Mouse (Mus musculus): ENCODE measurements around the gene Abcb11. TPM values are rescaled to one million over a fixed set of nuclear protein-coding genes. Genes with fewer than 3 reads are reported as not detected.
A peak's percentile ranks its signal among the peaks of the same experiment; 100 is the strongest.

Gene Abcb11
- polyA plus RNA-seq, 2 experiments from 2014 or later = 0.43 TPM; not detected in 1

DNA sequence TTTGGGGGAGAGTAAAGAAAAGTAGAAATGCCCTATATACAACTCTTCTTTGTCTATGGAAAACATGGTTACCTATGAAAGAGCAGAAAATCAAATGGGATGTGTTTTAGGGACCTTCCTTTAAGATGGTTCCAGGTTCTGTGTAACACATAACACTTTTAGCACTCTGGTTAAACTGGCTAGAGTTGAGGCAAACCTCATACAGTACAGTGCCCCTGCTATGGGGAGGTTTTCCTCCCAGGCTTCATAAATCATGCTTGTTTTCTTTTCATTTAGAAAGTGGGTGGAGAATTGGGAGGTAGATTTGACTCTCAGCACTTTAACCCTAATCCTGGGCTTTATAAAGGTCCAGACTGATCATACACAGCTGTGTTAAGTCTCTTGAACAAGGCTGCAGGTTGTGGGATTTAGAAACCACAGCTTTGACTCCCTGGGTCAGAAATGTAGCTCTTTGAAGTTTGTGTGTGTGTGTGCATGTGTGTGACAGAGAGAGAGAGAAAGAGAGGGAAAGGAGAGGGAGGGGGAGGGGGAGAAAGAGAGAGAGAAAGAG lies 78.3 kb downstream of the Abcb11 start:
- ATAC-seq = no peak

GRCm38 (mm10) chr2:69248221-69248755 lies 94.1 kb downstream of the Abcb11 start:
- ATAC-seq = no peak

DNA sequence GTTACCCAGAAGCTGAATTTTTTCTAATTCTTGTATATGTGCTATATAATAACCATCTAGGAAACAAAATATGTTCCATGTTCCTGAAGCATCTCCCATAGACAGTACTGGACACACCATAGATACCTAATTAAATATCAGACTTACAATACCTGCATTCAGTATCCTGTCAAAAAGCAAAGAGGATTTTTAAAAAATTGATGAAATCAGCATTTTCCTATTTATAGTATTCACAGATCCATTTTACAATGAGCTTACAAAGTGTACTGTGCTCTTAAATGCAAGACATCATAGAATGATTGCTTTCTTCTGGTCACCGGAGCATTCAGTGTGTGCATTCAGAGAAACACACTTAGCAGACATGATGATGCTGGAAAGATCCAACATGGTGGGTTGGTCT lies 95.3 kb downstream of the Abcb11 start:
- no peak for ATAC-seq

DNA sequence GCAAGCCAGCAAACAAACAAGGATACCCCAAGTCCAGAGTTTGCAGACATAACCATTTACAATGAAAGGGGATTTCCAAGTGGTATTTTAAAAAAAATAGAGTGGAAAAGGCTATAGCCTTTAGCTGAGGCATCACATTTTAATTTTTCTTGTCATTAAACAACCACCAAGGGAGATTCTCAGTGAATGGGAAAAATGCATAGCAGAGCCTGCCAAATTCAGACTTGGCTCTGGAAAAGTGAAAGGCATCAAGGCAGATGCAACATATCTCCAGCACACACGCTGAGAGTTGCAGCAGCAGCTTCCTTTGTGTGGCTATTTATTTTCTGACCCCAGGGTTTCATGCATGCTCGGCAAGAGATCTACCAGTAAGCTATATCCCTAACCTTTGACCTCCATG lies 97.5 kb downstream of the Abcb11 start:
- no peak for ATAC-seq

DNA sequence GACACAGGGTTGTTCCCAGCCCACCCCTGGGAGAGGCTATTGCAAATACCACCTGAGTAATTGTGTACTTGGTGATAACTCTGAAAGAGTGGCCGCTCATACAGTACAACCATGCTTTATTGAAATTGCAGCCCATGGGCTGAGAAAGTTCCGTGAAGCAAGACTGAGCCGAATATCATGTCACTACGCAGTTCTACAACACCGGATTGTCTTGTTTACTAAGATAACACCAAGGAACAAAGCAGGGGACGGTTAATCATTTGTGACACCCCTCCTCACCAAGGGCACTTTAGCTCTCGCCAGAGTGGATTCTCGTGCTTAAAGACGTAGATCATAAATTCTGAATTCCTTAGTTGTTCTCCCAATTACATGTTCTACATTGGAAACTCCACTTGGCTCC lies 103.1 kb downstream of the Abcb11 start:
- ATAC-seq = no peak

DNA sequence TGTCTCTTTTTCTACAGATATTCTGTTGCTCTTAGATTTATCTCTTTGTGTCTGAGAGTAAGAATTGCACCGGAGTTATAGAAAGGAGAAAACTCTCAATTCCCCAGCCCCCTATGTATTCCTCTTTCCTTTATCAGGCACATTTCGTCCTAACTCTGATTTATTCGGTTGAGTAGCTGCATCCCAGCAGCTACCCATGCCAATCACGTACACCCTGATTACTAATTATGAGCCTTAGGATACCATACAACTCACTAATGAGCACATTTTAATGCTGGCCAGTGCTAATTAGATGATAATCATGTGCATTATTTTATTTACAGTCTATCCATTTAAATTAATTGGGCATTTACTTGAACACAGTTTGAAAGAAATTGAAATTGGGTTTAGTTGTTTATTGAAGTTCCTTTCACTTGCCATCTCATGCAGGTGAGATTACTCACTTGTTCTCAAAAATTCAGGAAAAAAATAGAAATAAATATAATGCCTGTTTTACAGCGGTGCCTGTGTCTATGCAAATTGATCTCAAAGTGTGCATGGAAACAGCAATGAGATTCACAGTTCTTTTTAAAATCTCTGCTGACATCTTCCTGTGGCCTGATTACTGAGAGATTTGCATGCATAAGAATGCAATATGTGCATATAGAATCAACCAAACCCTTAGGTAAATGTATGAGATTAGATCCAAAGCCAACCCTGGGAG lies 107.3 kb downstream of the Abcb11 start:
- no peak for ATAC-seq

DNA sequence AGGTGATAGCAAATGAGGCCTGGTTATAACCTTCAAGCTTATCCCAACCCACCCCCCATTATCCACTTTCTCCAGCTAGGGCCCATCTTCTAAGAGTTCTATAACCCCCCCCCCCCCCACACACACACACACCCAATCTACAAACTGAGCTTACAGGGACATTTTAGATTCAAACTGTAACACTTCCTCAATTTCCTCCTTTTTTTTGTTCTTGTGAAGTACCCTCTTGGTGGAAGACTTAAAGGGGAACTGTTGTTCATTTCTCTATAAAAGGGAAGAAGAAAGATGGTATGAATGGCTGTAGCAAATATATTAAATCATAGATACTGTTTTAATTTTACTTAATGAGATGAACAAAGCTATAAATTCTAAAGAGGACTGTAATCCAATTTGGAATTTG lies 110.3 kb downstream of the Abcb11 start:
- ATAC-seq = no peak

- no peak for ATAC-seq
Measured at GRCm38 (mm10) chr2:69230137-69230536, 112.3 kb downstream of the Abcb11 start.

GRCm38 (mm10) chr2:69228635-69229034 lies 113.8 kb downstream of the Abcb11 start:
- ATAC-seq = no peak

- no peak for ATAC-seq
Measured at GRCm38 (mm10) chr2:69226876-69227275, 115.5 kb downstream of the Abcb11 start.

DNA sequence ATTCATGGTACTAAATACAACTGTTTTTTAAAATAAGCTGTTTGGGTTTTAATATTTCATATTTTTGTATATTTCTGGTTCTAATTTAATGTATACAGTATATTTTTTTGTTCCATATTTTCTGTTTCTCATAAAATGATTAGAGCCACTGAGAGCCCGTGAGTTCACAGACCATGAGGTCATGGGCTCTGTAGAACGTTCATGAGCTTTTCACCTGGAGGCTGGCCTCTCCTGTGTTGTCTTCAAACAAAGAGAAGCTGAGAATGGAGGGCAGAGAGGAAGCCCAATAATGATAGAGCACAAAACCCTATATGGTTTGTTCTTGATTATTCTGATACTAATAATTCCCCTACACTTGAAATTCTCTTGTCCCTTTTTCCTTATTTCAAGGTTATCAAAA lies 117.7 kb downstream of the Abcb11 start:
- ATAC-seq = no peak

GRCm38 (mm10) chr2:69222815-69223214 lies 119.6 kb downstream of the Abcb11 start:
- no peak for ATAC-seq

GRCm38 (mm10) chr2:69221868-69222416 lies 120.5 kb downstream of the Abcb11 start:
- ATAC-seq = no peak

GRCm38 (mm10) chr2:69215242-69215641 lies 127.2 kb downstream of the Abcb11 start:
- no peak for ATAC-seq

DNA sequence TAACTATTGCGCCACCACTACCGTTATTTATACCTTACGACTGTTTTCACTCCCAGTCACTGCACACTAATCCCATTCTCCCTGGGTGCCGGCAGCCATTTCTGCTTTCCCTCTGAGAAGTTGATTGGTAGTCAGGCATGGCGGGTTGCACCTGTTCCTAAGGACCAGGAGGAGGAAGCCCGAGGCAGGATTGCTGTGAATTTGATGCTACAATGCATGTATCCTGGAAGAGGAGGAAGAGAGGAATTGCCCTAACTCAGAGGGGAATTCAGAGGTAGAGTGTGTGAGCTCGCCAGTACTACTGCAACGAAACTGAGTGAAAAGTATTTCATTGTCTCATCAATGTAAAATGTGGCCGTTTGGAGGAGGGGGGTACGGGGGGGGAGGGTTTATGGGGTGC lies 129.8 kb downstream of the Abcb11 start:
- no peak for ATAC-seq

DNA sequence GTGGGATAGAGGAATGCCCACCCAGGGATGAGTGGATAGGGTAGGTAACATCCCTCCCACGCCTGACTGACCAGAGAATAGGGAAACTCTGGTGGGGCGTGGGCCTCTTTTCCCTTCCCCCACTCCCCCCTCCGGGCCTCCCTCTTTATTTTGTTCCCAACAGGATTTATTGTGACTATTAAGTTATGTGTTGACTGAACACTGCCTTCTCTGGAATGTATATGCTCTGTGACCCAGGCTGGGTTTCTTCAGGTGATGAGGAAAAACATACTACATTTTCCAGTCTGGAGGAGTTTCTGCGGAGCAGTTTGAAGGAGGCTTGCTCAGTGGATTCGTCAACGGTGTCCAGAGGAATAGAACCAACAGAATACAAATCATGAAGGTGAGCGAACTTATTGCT lies 131.6 kb downstream of the Abcb11 start, which contains the start of gene G6pc2:
TSS of gene G6pc2 (plus strand) at position 301 of the 400 bp plus-strand sequence.
- no peak for ATAC-seq

DNA sequence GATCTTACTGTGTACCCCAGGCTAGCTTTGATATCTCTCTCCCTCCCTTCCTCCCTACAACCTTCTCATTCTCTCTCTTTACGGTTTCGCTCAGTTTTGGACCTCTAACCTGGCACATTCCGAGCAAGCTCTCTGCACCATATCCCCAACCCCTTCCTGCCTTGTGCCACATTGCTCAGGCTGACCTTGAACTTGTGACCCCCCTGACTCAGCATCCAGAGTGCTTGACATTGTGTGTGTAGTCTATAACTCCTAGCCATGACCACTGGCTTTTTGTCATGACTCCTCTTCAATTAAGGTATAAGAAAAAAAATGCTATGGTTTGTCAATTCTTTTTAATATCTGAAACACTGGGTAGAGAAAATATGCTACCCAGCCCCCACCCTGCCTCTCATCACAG lies 132.7 kb downstream of the Abcb11 start:
- no peak for ATAC-seq

DNA sequence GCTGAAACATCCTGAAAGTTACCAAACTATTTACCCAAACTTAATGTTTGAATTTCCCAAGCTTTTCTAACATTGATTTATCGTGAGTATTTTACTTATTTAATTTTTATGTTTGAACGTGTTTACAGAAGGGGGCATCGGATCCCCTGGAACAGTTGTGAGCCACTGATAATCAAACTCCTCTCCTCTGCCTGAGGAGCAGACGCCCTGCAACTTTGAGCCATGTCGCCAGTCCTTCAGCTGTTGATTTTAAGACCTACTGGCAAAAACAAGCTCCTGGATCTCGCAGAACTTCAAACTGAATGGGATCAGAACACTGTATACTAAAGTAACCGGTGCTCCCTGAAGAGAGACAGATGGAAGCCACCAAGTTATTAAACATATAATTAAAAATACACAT lies 135.9 kb downstream of the Abcb11 start:
- no peak for ATAC-seq

- ATAC-seq = peak; percentile 100
Measured at GRCm38 (mm10) chr2:69205791-69206351, 136.5 kb downstream of the Abcb11 start, which contains the start of gene Spc25. Gene Spc25 (minus strand): TSS chr2:69206194.

DNA sequence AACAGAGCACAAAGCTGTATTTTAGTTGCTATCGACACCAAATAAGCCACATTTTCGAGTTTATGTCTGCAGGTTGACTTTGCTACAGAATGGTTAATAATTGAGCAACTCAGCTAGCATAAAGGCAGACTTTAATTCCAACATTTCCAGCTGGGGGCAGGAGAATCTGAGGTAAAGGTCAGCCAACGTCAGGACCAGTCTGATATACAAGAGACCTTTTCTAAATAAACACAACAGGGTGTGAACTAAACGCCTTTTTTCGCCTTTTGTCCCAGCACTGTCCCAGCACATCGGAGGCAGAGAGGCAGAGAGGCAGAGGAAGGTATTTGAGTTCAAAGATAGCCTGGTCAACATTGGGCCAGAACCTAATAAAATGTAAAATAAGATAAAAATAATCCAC lies 137.2 kb downstream of the Abcb11 start:
- ATAC-seq = no peak

DNA sequence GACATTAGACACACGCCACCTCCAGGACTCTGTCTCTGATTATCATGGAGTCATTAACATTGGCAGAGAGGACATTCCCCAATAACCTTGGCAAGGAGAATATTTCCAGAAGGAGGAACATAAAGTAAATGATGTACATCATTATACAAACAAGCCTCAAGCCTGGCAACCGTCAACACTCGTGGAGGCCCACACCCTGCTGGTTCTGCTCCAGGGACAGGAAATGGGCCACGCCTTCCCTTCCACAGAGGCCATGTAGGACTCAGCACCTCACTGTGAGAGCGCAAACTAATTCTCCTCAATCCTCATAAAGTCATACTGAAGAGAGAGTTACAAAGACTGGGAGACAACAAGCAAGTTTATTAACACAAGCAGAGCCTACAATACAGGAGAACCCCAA lies 148.9 kb downstream of the Abcb11 start:
- no peak for ATAC-seq

DNA sequence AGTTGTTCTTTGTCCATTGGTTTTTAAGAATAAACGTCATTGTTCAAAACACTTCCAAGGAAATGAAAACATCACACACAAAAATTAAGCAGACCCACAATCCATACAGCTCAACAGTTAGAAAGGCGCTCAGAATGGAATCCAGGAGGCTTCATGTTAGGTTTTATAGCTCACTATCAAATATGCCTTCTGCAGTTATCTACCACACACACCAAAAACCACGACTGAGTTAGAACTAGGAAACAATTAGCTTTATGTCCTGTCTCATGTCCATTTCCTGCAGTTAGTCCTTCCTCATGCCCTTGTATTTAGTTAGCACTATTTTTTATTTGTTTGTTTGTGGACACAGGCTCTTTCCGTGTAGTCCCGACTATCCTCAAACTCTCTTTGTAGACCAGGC lies 151.4 kb downstream of the Abcb11 start:
- no peak for ATAC-seq

DNA sequence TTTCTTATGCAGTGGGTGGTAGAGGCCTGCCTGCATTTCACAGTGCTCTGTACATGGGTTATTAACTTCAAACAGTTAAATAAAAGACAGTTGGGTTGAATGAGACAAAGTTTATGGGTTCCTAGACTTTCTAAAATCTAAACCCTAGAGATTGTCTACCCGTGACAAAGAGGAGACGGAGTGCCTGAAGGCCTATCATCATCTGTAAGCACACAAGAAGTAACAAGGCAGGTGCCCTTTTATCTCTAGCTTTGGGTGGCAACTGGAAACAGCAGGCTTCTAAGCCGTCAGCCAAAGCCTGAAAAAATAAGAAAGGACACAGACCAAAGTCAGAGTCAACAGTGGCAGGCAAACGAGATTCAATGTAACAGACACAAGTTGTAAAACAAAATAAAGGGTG lies 153.2 kb downstream of the Abcb11 start:
- no peak for ATAC-seq

DNA sequence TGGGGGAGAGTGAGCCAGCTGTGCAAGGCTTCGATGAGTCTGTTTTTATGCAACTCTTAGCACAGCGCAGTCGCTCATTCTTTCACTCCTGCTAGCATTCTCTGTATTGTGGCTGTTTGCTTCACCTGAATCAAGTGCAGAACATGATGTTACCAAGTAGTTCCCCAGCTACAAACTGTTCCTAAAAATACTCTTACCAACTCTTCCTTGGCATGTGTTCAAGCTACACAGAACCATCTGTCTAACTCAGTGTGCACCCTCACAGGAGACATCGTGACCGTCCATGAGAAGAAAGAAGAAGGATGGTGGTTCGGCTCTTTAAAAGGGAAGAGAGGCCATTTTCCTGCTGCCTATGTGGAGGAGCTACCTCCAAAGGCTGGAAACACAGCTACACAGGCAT lies 153.7 kb downstream of the Abcb11 start:
- no peak for ATAC-seq
